Mouse (Mus musculus): ENCODE data around the gene Tmem156. TPM values are rescaled to one million over a fixed set of nuclear protein-coding genes. Genes with fewer than 3 reads are reported as not detected.
"Not testable (repeated sequence)": the region's sequence is repeated elsewhere in the genome, so short reads cannot be mapped to it uniquely, and the experiment has no call there.

The Tmem156 gene
- polyA plus RNA-seq, 1 experiment: not detected

- H3K27ac ChIP-seq (ENCODE audit: insufficient read depth, low read length): no peak overlapping the region
- no peaks in the 10 kb centered on the region; the same call in 1 of the 2 replicates for H3K36me3 ChIP-seq (ENCODE audit: control insufficient read depth, insufficient read depth, low read length, poor library complexity, severe bottlenecking)
- H3K27me3 ChIP-seq (ENCODE audit: control insufficient read depth, insufficient read depth, low read length, poor library complexity, severe bottlenecking): no peaks in the 10 kb centered on the region
- H3K4me1 ChIP-seq (ENCODE audit: control insufficient read depth, insufficient read depth, low read length): no peaks in the 10 kb centered on the region
- TF ChIP-seq EP300 (IDR thresholded peaks at IDR 0.05; ENCODE audit: insufficient read depth, low read depth, low read length): no peak
- TF ChIP-seq POLR2A (IDR thresholded peaks at IDR 0.05; ENCODE audit: insufficient read depth, low read length): no peak
- TF ChIP-seq CTCF (IDR thresholded peaks at IDR 0.05; ENCODE audit: low read depth, low read length): no peak
- H3K4me3 ChIP-seq (ENCODE audit: low read depth, low read length): no peak overlapping the region
- H3K9ac ChIP-seq (ENCODE audit: low read depth, poor library complexity, severe bottlenecking): no peak overlapping the region
- H3K9me3 ChIP-seq (replicated peaks; ENCODE audit: control insufficient read depth, insufficient read depth, low read length, poor library complexity, severe bottlenecking): no peaks in the 10 kb centered on the region
These were observed 21.4 kb upstream of the Tmem156 start for GRCm38 (mm10) chr5:65113323-65113722.

GRCm38 (mm10) chr5:65112225-65112624, 20.3 kb upstream of the Tmem156 start:
- H3K27me3 ChIP-seq (ENCODE audit: control insufficient read depth, insufficient read depth, low read length, poor library complexity, severe bottlenecking); H3K9ac ChIP-seq (ENCODE audit: low read depth, poor library complexity, severe bottlenecking); H3K9me3 ChIP-seq (replicated peaks; ENCODE audit: control insufficient read depth, insufficient read depth, low read length, poor library complexity, severe bottlenecking); H3K36me3 ChIP-seq (ENCODE audit: control insufficient read depth, insufficient read depth, low read length, poor library complexity, severe bottlenecking); H3K27ac ChIP-seq (ENCODE audit: insufficient read depth, low read length); H3K4me3 ChIP-seq (ENCODE audit: low read depth, low read length); H3K4me1 ChIP-seq (ENCODE audit: control insufficient read depth, insufficient read depth, low read length): not testable (repeated sequence)

GRCm38 (mm10) chr5:65107773-65108432, 16.0 kb upstream of the Tmem156 start:
- H3K4me1 ChIP-seq (ENCODE audit: control insufficient read depth, insufficient read depth, low read length): no peaks in the 10 kb centered on the region
- peak overlapping the region; percentile 67 for H3K4me3 ChIP-seq (ENCODE audit: low read depth, low read length)
- H3K9me3 ChIP-seq (replicated peaks; ENCODE audit: control insufficient read depth, insufficient read depth, low read length, poor library complexity, severe bottlenecking): no peaks in the 10 kb centered on the region
- H3K36me3 ChIP-seq (ENCODE audit: control insufficient read depth, insufficient read depth, low read length, poor library complexity, severe bottlenecking): no peaks in the 10 kb centered on the region
- H3K9ac ChIP-seq (ENCODE audit: low read depth, poor library complexity, severe bottlenecking): peak overlapping the region; percentile 89
- TF ChIP-seq EP300 (IDR thresholded peaks at IDR 0.05; ENCODE audit: insufficient read depth, low read depth, low read length): no peak
- TF ChIP-seq POLR2A (IDR thresholded peaks at IDR 0.05; ENCODE audit: insufficient read depth, low read length): no peak
- TF ChIP-seq CTCF (IDR thresholded peaks at IDR 0.05; ENCODE audit: low read depth, low read length): no peak
- 0 out of 2 replicates have a peak, but pooled peaks cover 2% of the 10 kb centered on the region for H3K27me3 ChIP-seq (ENCODE audit: control insufficient read depth, insufficient read depth, low read length, poor library complexity, severe bottlenecking)
- H3K27ac ChIP-seq (ENCODE audit: insufficient read depth, low read length): no peak overlapping the region

GRCm38 (mm10) chr5:65106876-65107772, 15.2 kb upstream of the Tmem156 start, which contains the start of gene Klhl5:
Gene Klhl5, plus strand, starts transcription at chr5:65107539.
- Histone ChIP-seq H3K4me3 (ENCODE audit: low read depth, low read length) (peak within 1 kb of the TSS; percentile 73), H3K9ac (ENCODE audit: low read depth, poor library complexity, severe bottlenecking) (peak within 1 kb of the TSS; percentile 89), H3K36me3 (ENCODE audit: control insufficient read depth, insufficient read depth, low read length, poor library complexity, severe bottlenecking) (no peaks in the 10 kb centered on the region), H3K9me3 (replicated peaks; ENCODE audit: control insufficient read depth, insufficient read depth, low read length, poor library complexity, severe bottlenecking) (no peaks in the 10 kb centered on the region), H3K4me1 (ENCODE audit: control insufficient read depth, insufficient read depth, low read length) (no peaks in the 10 kb centered on the region), H3K27ac (ENCODE audit: insufficient read depth, low read length) (no peak within 1 kb of the TSS; the same call in 1 of the 2 replicates), H3K27me3 (ENCODE audit: control insufficient read depth, insufficient read depth, low read length, poor library complexity, severe bottlenecking) (0 out of 2 replicates have a peak, but pooled peaks cover 2% of the 10 kb centered on the region)
- no peak for TF ChIP-seq POLR2A (IDR thresholded peaks at IDR 0.05; ENCODE audit: insufficient read depth, low read length)
- no peak for TF ChIP-seq CTCF (IDR thresholded peaks at IDR 0.05; ENCODE audit: low read depth, low read length)
- TF ChIP-seq EP300 (IDR thresholded peaks at IDR 0.05; ENCODE audit: insufficient read depth, low read depth, low read length): no peak

GRCm38 (mm10) chr5:65102641-65103042, 10.7 kb upstream of the Tmem156 start:
- Histone ChIP-seq H3K4me1 (ENCODE audit: control insufficient read depth, insufficient read depth, low read length) (no peaks in the 10 kb centered on the region), H3K9ac (ENCODE audit: low read depth, poor library complexity, severe bottlenecking) (no peak overlapping the region), H3K27ac (ENCODE audit: insufficient read depth, low read length) (no peak overlapping the region), H3K27me3 (ENCODE audit: control insufficient read depth, insufficient read depth, low read length, poor library complexity, severe bottlenecking) (no peaks in the 10 kb centered on the region), H3K9me3 (replicated peaks; ENCODE audit: control insufficient read depth, insufficient read depth, low read length, poor library complexity, severe bottlenecking) (no peaks in the 10 kb centered on the region), H3K36me3 (ENCODE audit: control insufficient read depth, insufficient read depth, low read length, poor library complexity, severe bottlenecking) (no peaks in the 10 kb centered on the region), H3K4me3 (ENCODE audit: low read depth, low read length) (no peak overlapping the region)
- TF ChIP-seq CTCF (IDR thresholded peaks at IDR 0.05; ENCODE audit: low read depth, low read length) (no peak), EP300 (IDR thresholded peaks at IDR 0.05; ENCODE audit: insufficient read depth, low read depth, low read length) (no peak), POLR2A (IDR thresholded peaks at IDR 0.05; ENCODE audit: insufficient read depth, low read length) (no peak)

Data from ES-Bruce4 (cell line).